Mouse (Mus musculus): Measurements from ENCODE around the gene Ddi2. TPM values are rescaled to one million over a fixed set of nuclear protein-coding genes. Genes with fewer than 3 reads are reported as not detected.

The Ddi2 gene
- polyA plus RNA-seq, 1 experiment from 2014 or later, result 28.1 TPM

DNA sequence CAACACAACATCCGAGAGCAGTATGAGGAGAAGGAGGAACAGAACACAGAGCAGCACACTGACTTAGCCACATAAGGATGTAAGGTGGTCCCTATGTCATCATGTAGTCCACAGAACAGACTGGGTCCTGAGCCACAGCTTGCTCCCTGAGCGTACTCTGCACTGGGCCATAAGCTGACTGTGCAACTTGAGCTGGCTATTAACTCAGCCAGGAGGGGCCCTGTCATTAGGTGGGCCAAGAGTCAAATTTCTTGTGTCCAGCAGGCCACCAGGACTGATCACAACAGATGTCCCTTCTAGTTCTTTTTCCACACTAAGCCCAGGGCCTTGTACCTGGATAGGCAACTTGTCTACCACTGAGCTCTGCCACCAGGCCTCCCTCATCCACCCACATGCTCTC is 8.2 kb downstream of the Ddi2 start:
- Histone ChIP-seq H3K9me3 (no peaks in the 10 kb centered on the region), H3K36me3 (replicated peaks) (peaks cover 73% of the 10 kb centered on the region), H3K27ac (replicated peaks) (no peak overlapping the region), H3K4me3 (no peak overlapping the region), H3K4me1 (peaks cover 30% of the 10 kb centered on the region), H3K27me3 (replicated peaks; ENCODE audit: low read depth, poor library complexity, severe bottlenecking) (no peaks in the 10 kb centered on the region)
- 55% methylated on average over 2 of the region's 2 CpGs for WGBS
- DNase-seq (ENCODE audit: low spot score), result peak; percentile 36

DNA sequence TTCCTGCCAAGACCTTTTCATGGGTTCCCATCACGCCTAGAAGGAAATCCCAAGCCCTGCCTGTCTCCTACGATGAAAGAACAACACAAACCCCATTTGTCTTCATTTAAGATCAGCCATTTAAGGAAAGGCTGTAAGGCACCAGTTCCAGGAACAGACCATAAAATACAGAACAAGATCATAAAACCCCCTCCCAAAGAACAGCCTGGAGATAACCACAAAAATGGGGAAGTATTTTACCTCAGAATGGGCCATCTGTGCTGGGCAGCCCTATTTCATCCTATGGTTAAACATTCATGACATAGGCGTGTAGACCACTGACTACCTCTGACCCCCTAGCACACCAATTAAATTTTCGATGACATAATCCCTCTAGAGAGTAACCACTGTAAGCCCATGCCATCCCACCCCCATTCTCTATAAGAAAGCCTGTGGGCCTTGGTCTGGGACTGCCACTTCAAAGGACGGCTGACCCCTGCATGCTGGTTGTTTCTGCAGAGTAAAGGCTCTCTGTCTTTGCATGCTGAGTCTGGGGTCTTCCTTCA is 9.5 kb downstream of the Ddi2 start:
- peaks cover 82% of the 10 kb centered on the region for H3K36me3 ChIP-seq (replicated peaks)
- H3K27me3 ChIP-seq (replicated peaks; ENCODE audit: low read depth, poor library complexity, severe bottlenecking), result no peaks in the 10 kb centered on the region
- H3K4me1 ChIP-seq, result peaks cover 30% of the 10 kb centered on the region
- WGBS, result 89% methylated on average over 5 of the region's 5 CpGs
- no peak for DNase-seq (ENCODE audit: low spot score)
- H3K4me3 ChIP-seq, result no peak overlapping the region
- no peak overlapping the region for H3K27ac ChIP-seq (replicated peaks)
- no peaks in the 10 kb centered on the region for H3K9me3 ChIP-seq

DNA sequence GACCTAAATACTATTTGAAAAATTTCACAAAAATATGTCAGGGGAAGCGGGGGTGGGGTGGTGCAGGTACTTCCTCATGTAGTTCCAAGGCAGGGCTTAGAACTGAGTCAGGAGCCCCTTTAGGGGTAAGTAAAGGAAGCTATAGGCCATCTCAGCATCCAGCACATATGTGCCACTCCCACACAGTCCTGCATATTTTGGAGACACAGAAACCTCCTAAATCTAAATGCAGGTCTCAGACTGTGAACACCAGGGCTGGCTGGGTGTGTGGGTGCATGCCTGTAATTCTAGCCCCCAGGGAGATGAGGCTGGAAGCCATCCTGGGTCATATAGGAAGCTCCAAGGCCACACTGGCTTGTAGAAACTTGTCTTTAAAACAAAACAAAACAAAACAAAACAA is 12.0 kb downstream of the Ddi2 start:
- Histone ChIP-seq H3K4me1 (peaks cover 23% of the 10 kb centered on the region), H3K4me3 (no peak overlapping the region), H3K27ac (replicated peaks) (no peak overlapping the region), H3K9me3 (no peaks in the 10 kb centered on the region), H3K36me3 (replicated peaks) (peaks cover 88% of the 10 kb centered on the region), H3K27me3 (replicated peaks; ENCODE audit: low read depth, poor library complexity, severe bottlenecking) (no peaks in the 10 kb centered on the region)
- no peak for DNase-seq (ENCODE audit: low spot score)
- 94% methylated on average over 1 of the region's 1 CpGs for whole genome bisulfite sequencing

DNA sequence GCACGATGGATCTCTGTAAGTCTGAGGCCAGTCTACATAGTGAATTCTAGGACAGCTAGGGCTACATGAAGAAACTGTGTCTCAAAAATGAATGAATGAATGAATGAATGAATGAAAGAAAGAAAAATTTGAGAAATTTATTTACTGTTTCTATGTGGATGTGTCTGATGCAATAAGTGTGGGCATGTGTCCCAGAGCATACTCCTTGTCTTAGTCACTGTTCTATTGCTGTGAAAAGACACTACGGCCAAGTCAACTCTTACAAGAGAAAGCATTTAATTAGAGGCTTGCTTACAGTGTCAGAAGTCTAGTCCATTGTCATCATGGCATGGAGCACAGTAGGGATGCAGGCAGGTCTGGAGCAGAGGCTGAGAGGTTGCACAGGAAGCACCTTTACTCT is 14.2 kb downstream of the Ddi2 start:
- no peak for DNase-seq (ENCODE audit: low spot score)
- Histone ChIP-seq H3K27ac (replicated peaks) (no peak overlapping the region), H3K4me3 (no peak overlapping the region), H3K9me3 (no peaks in the 10 kb centered on the region), H3K27me3 (replicated peaks; ENCODE audit: low read depth, poor library complexity, severe bottlenecking) (no peaks in the 10 kb centered on the region), H3K36me3 (replicated peaks) (peaks cover 100% of the 10 kb centered on the region), H3K4me1 (0 out of 2 replicates have a peak, but pooled peaks cover 2% of the 10 kb centered on the region)
- 95% methylated on average over 2 of the region's 2 CpGs for WGBS

GRCm38 (mm10) chr4:141708005-141708404 is 15.2 kb downstream of the Ddi2 start:
- WGBS, result 92% methylated on average over 7 of the region's 7 CpGs
- H3K27me3 ChIP-seq (replicated peaks; ENCODE audit: low read depth, poor library complexity, severe bottlenecking), result no peaks in the 10 kb centered on the region
- no peaks in the 10 kb centered on the region for H3K4me1 ChIP-seq
- peaks cover 100% of the 10 kb centered on the region for H3K36me3 ChIP-seq (replicated peaks)
- H3K4me3 ChIP-seq, result no peak overlapping the region
- no peaks in the 10 kb centered on the region for H3K9me3 ChIP-seq
- DNase-seq (ENCODE audit: low spot score), result no peak
- no peak overlapping the region for H3K27ac ChIP-seq (replicated peaks)

GRCm38 (mm10) chr4:141705331-141705730 is 17.9 kb downstream of the Ddi2 start:
- 89% methylated on average over 4 of the region's 4 CpGs for WGBS
- no peaks in the 10 kb centered on the region for H3K4me1 ChIP-seq
- no peaks in the 10 kb centered on the region for H3K9me3 ChIP-seq
- H3K36me3 ChIP-seq (replicated peaks), result peaks cover 100% of the 10 kb centered on the region
- DNase-seq (ENCODE audit: low spot score), result no peak
- no peak overlapping the region for H3K27ac ChIP-seq (replicated peaks)
- no peak overlapping the region for H3K4me3 ChIP-seq
- H3K27me3 ChIP-seq (replicated peaks; ENCODE audit: low read depth, poor library complexity, severe bottlenecking), result no peaks in the 10 kb centered on the region

GRCm38 (mm10) chr4:141704625-141705024 is 18.6 kb downstream of the Ddi2 start:
- no peak overlapping the region for H3K27ac ChIP-seq (replicated peaks)
- no peaks in the 10 kb centered on the region for H3K27me3 ChIP-seq (replicated peaks; ENCODE audit: low read depth, poor library complexity, severe bottlenecking)
- no peaks in the 10 kb centered on the region for H3K9me3 ChIP-seq
- peaks cover 100% of the 10 kb centered on the region for H3K36me3 ChIP-seq (replicated peaks)
- H3K4me3 ChIP-seq, result no peak overlapping the region
- no peak for DNase-seq (ENCODE audit: low spot score)
- 92% methylated on average over 2 of the region's 2 CpGs for WGBS
- H3K4me1 ChIP-seq, result no peaks in the 10 kb centered on the region

GRCm38 (mm10) chr4:141694719-141695118 is 28.5 kb downstream of the Ddi2 start:
- Histone ChIP-seq H3K4me1 (no peaks in the 10 kb centered on the region), H3K4me3 (no peak overlapping the region), H3K36me3 (replicated peaks) (peaks cover 100% of the 10 kb centered on the region), H3K27me3 (replicated peaks; ENCODE audit: low read depth, poor library complexity, severe bottlenecking) (no peaks in the 10 kb centered on the region), H3K27ac (replicated peaks) (no peak overlapping the region), H3K9me3 (no peaks in the 10 kb centered on the region)
- no peak for DNase-seq (ENCODE audit: low spot score)
- WGBS, result 95% methylated on average over 8 of the region's 8 CpGs

DNA sequence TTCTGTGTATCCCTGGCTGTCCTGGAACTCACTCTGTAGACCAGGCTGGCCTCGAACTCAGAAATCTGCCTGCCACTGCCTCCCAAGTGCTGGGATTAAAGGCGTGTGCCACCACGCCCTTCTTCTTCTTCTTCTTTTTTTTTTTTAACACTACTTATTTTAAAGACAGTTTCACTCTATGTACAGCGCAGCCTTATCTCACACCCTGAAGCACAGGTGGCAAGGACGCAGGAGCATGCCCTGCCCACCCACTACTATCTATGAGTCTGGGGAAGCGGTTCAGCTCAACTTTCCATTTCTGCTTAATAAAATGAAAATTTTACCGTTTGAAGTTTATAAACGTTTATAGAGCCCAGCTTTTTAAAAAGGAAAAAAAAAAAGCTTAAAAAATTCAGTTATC is 34.7 kb downstream of the Ddi2 start:
- 96% methylated on average over 8 of the region's 8 CpGs for WGBS
- Histone ChIP-seq H3K4me3 (no peak overlapping the region), H3K36me3 (replicated peaks) (peaks cover 95% of the 10 kb centered on the region), H3K4me1 (no peaks in the 10 kb centered on the region), H3K9me3 (no peaks in the 10 kb centered on the region), H3K27ac (replicated peaks) (no peak overlapping the region), H3K27me3 (replicated peaks; ENCODE audit: low read depth, poor library complexity, severe bottlenecking) (no peaks in the 10 kb centered on the region)
- DNase-seq (ENCODE audit: low spot score), result no peak

- Histone ChIP-seq H3K36me3 (replicated peaks) (peaks cover 92% of the 10 kb centered on the region), H3K4me3 (no peak overlapping the region), H3K9me3 (no peaks in the 10 kb centered on the region), H3K27ac (replicated peaks) (no peak overlapping the region), H3K4me1 (peaks cover 9% of the 10 kb centered on the region), H3K27me3 (replicated peaks; ENCODE audit: low read depth, poor library complexity, severe bottlenecking) (no peaks in the 10 kb centered on the region)
- WGBS, result 82% methylated on average over 8 of the region's 8 CpGs
- no peak for DNase-seq (ENCODE audit: low spot score)
These were observed 36.7 kb downstream of the Ddi2 start for GRCm38 (mm10) chr4:141686525-141686924.

- 90% methylated on average over 3 of the region's 3 CpGs for WGBS
- no peaks in the 10 kb centered on the region for H3K9me3 ChIP-seq
These were observed 37.1 kb downstream of the Ddi2 start for GRCm38 (mm10) chr4:141686093-141686492.

GRCm38 (mm10) chr4:141685499-141685898 is 37.7 kb downstream of the Ddi2 start, which contains the start of gene Rsc1a1:
Gene Rsc1a1, minus strand, starts transcription at chr4:141685599.
- no peaks in the 10 kb centered on the region for H3K27me3 ChIP-seq (replicated peaks; ENCODE audit: low read depth, poor library complexity, severe bottlenecking)
- H3K36me3 ChIP-seq (replicated peaks), result peaks cover 87% of the 10 kb centered on the region
- no peaks in the 10 kb centered on the region for H3K9me3 ChIP-seq
- DNase-seq (ENCODE audit: low spot score), result no peak
- H3K4me3 ChIP-seq, result no peak within 1 kb of the TSS
- H3K4me1 ChIP-seq, result peaks cover 17% of the 10 kb centered on the region
- no peak within 1 kb of the TSS for H3K27ac ChIP-seq (replicated peaks)
- 95% methylated on average over 6 of the region's 6 CpGs for WGBS

More at GRCm38 (mm10) chr4:141686093-141686492, 37.1 kb downstream of the Ddi2 start:
- H3K27me3 ChIP-seq (replicated peaks; ENCODE audit: low read depth, poor library complexity, severe bottlenecking), result no peaks in the 10 kb centered on the region
- no peak overlapping the region for H3K4me3 ChIP-seq
- DNase-seq (ENCODE audit: low spot score), result no peak
- H3K27ac ChIP-seq (replicated peaks), result no peak overlapping the region
- H3K4me1 ChIP-seq, result peaks cover 11% of the 10 kb centered on the region
- H3K36me3 ChIP-seq (replicated peaks), result peaks cover 89% of the 10 kb centered on the region

- Histone ChIP-seq H3K27me3 (replicated peaks; ENCODE audit: low read depth, poor library complexity, severe bottlenecking) (no peaks in the 10 kb centered on the region), H3K4me1 (peaks cover 36% of the 10 kb centered on the region), H3K9me3 (no peaks in the 10 kb centered on the region), H3K36me3 (replicated peaks) (peaks cover 62% of the 10 kb centered on the region), H3K4me3 (no peak overlapping the region), H3K27ac (replicated peaks) (no peak overlapping the region)
- DNase-seq (ENCODE audit: low spot score), result no peak
- WGBS, result 74% methylated on average over 12 of the region's 12 CpGs
These were observed 40.5 kb downstream of the Ddi2 start for GRCm38 (mm10) chr4:141682706-141683230.

Measured in embryonic facial prominence, embryonic 10.5 days (tissue).